Mouse (Mus musculus): ENCODE results near the gene Srd5a3. TPM values are rescaled to one million over a fixed set of nuclear protein-coding genes. Genes with fewer than 3 reads are reported as not detected.

Gene Srd5a3
- total RNA-seq, 2 experiments from 2014 or later, result 3.5 to 3.7 TPM

DNA sequence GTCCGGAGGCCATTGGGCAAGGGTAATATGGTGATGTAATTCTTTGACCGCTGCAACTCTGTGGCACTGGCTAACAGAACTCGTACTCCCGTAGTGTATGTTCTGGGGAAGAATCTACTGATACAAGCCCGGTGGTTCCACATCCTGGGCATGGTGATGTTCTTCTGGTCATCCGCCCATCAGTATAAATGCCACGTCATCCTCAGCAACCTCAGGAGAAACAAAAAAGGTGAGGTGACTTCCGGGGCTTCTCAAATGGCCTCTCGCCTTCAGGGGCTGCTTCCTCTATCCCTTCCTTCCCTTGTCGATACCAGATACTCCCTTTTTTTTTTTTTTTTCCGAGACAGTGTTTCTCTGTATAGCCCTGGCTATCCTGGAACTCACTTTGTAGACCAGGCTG is 13.4 kb downstream of the Srd5a3 start:
- DNase-seq, result no peak

GRCm38 (mm10) chr5:76154434-76155165 is 14.5 kb downstream of the Srd5a3 start:
- no peak for DNase-seq

GRCm38 (mm10) chr5:76159555-76159954 is 19.5 kb downstream of the Srd5a3 start:
- DNase-seq, result no peak

DNA sequence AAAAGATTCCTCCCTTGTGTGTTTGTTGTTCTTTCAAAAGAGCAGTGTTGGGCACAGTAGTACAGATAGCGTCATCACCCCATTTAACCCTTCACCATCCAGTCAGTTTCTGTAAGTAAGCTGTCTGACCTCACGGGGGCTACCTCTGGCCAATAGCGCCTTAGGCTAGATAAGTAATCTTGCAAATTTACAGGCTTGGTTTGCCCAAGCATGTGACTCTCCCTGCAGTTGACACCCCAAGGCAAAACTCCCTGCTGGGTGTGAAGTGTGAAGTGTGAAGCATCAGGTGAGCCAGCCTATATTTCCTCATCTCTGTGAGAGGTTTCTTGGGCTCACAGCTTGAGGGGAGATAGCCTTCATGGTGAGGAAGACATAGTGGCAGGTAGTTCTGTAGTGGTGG is 20.0 kb downstream of the Srd5a3 start:
- DNase-seq, result no peak

DNA sequence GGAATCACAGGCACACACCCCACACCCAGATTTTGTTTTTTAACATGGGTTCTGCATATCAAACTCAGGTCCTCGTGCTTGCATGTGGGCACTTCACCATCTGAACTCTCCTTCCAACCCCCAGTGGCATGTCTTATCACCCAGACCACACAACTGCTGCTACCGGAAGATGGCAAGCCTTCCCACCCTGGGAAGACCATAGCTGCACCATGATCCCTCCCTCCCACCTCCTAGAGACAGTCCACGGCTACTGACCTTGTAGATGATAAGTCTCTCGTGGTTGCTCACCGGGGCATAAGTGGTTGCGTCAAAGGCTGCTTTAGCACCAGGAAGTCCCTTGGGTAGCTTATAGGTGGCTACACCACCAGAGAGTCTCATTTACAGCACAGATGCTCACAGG is 21.4 kb downstream of the Srd5a3 start:
- no peak for DNase-seq

DNA sequence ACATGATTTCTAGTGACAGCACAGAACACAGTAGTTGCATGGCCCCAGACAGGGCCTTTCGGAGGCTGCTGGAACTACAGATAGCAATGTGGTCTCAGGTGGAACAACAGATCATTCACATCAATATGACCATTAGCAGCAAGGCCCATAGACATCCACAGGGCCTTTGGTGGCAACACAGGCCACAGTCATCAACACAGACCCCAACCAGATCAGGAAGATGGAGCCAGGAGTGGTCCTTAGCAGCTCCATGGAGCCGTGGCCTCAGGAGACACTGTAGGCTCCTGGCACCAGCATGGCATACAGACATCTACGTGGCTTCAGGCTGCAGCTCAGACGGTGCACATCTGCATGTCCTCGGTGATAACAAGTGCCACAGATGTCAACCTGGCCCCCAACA is 22.9 kb downstream of the Srd5a3 start:
- DNase-seq, result no peak

GRCm38 (mm10) chr5:76163828-76164390 is 23.8 kb downstream of the Srd5a3 start:
- no peak for DNase-seq

- no peak for DNase-seq
Observed at GRCm38 (mm10) chr5:76164827-76165226, 24.8 kb downstream of the Srd5a3 start.

DNA sequence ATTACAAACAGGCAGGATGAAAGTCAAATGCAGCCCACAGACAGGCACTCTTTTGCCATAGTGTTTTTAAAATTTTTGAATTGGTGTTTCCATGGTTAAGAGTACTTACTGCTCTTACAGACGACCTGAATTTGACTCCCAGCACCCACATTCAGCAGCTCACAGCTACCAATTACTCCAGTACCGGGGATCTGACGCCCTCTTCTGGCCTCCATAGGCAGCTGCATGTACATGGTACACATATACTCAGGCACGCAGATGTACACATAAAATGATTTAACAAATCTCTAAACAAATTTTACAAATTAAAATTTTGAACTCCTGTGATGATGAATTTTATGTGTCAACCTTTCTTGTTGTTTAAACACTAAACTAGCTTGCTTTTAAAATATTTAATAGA is 30.5 kb downstream of the Srd5a3 start:
- DNase-seq, result no peak

DNA sequence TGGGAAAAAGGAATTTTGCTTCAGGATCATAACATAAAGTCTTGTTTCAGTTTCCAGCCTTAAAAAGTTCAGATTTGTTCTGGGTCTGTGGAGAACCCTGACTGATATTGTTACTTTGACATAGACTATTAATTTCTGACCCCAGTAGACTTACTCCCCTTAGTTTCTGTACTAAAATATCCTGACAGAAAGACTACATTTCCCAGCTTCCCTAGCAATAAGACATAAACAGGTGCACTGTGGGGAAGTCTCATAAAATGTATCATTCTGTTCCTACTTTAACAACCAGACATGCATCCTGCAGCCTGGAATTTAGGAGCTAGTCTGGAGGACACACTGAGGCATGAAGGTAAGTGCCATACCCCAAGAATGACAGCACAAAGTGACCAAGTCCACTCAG is 31.0 kb downstream of the Srd5a3 start:
- no peak for DNase-seq

DNA sequence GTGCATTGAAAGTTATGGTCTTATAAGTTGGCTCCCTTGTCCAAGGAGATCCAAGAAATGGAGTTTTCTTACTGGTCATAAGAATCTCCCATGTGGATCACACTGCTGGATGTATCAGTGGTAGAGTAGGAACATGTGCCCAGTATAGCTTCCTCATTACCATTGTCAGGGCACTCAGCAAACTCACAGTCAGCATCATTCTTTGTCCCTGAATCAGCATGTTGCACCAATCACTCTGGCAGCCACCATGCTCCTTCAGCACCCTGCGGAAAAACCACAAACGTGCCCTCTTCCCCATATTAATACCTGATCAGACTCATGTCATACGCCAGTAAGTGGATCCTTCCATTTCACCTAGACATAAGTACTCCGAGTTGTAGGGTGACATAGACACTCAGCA is 35.0 kb downstream of the Srd5a3 start:
- no peak for DNase-seq

DNA sequence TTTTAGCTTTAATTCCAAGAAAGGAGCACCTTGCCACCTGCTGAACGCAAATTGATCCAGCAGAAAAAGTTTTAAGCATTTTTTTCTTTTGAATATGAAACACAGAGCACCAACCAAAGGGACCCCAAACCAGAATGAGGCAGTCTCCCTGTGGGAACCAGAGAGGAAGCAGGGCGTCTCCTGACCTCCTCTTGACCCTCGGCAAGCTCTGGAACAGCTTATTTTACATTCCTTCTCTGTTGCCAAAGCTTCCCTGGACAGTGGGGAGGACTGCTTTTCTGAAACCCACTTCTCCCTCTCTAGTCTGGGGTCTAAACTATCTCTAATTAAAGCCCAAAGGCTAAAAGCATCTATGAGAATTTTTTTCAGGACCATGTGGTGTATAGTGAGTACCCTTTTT is 36.3 kb downstream of the Srd5a3 start:
- no peak for DNase-seq

- DNase-seq, result no peak
Observed at GRCm38 (mm10) chr5:76176841-76177240, 36.8 kb downstream of the Srd5a3 start.

GRCm38 (mm10) chr5:76177664-76178063 is 37.6 kb downstream of the Srd5a3 start:
- no peak for DNase-seq

DNA sequence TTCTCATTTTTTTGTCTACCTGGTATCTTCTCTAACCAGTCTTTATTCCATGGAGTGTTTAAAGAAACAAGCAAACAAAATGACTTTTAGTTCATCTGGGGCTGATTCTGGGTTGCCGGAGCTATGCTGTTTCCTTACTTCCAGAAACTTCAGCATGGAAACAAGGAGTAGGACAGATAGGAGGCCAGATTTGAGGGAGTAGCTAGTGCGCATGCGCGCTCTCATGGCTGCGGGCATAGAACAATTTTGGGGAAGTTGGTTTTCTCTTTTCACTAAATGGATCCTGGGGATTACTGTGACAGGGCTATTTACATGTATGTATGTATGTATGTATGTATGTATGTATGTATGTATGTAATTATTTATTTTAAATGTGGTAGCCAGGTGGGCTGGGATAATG is 39.1 kb downstream of the Srd5a3 start:
- DNase-seq, result no peak

GRCm38 (mm10) chr5:76179791-76180190 is 39.7 kb downstream of the Srd5a3 start:
- DNase-seq, result no peak

- DNase-seq, result no peak
Observed at GRCm38 (mm10) chr5:76182326-76182725, 42.3 kb downstream of the Srd5a3 start.

DNA sequence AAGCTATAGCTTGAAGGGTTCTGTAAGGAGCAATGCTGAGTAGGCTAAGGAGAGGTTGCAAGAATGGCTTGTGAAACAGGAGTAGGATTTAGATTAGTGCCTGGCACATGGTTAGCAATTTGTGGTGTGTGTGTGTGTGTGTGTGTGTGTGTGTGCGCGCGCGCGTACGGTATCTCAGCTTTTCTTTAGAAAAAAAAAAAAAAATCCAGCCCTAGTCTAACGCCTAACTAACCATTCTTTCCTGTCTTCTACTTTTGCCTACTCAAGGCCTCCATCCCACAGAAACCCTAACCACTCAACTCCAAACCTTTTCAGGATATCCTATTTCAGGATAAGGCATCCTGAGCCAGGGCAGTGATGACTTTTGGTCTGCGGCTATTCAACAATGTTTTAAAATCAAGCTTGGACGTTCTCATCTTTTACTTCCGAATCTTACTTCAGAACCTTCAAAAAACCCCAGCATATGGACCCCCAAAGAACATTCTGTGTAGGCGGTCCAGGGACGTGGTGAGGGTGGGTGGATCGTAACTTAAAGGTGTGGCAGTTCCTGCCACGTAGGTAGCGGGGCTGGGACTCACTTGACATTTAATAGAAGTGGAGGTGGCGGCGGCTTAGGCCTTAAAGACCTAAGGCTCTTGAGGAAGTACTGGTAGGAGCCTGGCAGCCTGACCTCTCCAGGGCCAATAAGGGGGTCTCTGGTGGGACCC is 43.1 kb downstream of the Srd5a3 start:
- no peak for DNase-seq

- DNase-seq, result peak; percentile 93
Observed at GRCm38 (mm10) chr5:76183750-76184261, 43.7 kb downstream of the Srd5a3 start, which contains the start of gene Tmem165. Tmem165 (plus strand) TSS chr5:76183880.

DNA sequence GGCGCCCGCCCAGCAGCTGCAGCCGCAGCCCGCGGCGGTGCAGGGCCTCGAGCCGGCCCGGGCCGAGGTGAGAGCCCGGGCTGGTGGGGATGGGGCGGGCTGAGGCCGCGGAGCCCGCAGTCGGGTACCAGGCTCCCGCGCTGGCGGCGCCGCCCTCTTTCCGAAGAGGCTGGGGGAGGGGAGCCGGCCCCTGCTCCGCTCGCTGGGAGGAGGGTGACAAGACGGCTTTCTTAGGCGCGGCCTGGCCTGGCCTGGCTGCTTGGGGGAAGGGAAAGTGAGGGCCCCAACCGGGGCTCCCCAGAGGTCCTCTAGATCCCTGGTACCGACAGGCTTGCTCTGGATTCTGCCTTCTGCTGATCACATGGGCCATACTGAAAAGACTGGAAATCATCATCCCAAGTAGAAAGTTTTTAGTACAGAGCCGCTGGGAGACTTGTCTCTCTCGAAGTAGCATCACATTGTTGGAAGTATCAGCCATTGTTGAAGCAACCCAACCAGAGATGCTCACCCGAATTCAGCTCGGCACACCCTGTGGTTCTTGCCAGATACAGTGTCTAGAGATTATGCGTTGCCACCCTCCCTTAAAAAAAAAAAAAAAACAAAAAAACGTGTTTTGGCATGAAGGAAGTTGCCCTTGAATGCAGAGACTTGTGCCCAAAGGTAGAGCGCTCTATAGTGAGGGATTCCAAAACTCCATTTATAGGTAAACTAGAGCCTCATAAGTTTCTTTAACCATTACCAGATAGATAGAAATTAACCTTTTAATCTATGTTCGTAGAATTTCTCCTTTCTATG is 44.4 kb downstream of the Srd5a3 start:
- peak; percentile 70 for DNase-seq

- DNase-seq, result no peak
Observed at GRCm38 (mm10) chr5:76187885-76188284, 47.8 kb downstream of the Srd5a3 start.

- DNase-seq, result no peak
Observed at GRCm38 (mm10) chr5:76190609-76191008, 50.5 kb downstream of the Srd5a3 start.

Measured in gastrocnemius, postnatal 25 days (tissue).